Mouse (Mus musculus): ENCODE measurements around the gene Tut1.
A peak's percentile ranks its signal among the peaks of the same experiment; 100 is the strongest.

Tut1 gene

DNA sequence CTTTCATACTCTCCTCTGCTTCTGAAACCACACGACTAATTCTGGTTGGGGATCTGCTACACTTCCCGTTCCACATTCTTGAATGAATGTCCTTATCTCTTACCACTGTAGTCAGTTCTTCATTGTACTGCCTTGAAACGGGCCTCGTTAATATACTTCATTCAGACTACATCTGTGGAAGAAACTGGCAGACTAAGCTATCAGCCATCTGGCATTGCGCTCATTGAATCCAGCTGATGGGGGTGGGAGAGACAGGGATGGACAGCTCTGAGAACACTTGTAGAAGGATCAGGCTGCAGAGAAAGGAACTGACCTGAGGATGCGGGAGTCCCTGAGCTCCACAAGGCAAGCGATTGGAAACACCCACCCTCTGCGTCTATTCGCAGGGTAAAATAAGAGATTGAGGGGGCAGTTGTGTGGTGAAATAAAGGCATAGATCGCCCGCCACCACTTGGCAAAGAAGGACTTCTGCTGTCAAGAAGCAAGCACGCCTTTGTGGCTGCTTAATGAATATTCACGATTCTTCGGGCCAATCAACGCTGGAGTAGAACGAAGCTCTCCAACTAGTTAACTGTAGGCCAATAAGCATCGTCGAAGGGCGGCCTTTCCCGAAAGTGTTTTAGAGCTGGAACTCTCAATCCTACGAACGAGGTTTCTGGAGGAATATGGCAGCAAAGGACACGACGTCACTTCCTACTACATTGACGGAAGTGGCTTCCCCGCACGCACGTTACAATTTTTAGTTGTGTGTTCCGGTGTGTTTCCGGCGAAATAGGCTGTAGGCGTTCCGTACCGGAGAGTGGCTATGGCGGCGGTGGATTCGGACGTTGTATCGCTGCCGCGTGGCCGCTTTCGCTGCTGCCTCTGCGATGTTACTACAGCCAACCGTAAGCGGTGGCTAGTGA, at the start of gene Tut1:
TSS of gene Tut1 (plus strand) at position 713 of the 905 bp plus-strand sequence.
- peak; percentile 97 for DNase-seq

DNA sequence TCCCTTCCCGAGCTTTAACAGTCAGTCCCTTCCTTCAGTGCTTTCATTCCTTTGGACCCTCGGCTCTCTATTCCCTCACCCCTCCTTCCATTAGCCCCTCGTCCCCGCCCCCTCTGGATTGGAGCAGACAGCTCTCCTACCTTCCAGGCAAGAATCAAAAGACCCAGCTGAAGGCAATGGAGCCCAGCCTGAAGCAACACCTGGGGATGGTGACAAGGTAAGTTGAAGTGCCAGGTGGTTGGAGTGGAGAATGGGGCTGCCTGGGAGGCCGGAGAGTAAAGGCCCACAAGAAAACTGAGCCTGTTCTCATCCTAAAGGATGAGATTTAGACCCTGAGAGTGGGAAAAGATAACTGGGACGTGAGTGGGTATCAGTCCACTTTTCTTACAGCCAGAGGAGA, 45.1 kb upstream of the Tut1 start:
- no peak for DNase-seq

- DNase-seq = no peak
Measured at GRCm38 (mm10) chr19:8911810-8912209, 41.8 kb upstream of the Tut1 start.

DNA sequence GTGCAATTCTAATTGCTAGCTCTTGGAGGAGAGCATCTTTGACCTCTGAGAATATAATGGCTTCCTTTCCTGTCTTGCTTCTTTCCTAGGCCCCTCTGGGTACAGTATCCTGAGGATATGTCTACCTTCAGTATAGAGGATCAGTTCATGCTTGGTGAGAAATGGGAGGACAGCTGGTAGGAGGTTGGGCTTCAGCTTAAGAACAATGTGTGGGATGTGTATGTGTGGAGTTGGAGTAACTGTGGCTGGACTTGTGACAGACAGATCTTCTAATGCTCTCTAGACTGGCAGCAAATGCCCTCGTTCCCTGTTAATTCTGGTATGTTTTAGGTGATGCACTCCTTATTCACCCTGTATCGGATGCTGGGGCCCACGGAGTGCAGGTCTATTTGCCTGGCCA, 39.4 kb upstream of the Tut1 start:
- no peak for DNase-seq

DNA sequence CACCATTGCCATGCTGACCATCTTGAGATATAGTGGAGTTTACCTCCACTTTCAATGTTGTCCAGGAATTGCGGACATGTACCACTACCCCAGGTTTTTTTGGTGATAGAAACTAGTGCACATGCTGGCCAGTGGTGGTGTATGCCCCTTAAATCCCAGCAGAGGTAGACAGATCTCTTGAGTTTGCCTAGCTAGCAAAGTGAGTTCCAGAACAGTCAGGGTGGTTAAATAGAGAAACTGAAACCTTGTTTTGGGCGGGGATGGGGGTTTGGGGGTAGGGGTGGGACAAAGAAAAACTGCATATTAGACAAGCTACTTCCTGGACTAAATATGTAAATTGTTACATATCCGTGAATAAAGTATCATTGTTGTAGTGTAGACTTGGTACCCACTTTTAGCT, 34.6 kb upstream of the Tut1 start:
- no peak for DNase-seq

- DNase-seq = no peak
Measured at GRCm38 (mm10) chr19:8919684-8920072, 34.0 kb upstream of the Tut1 start.

- DNase-seq = peak; percentile 98
Measured at GRCm38 (mm10) chr19:8920073-8920736, 33.4 kb upstream of the Tut1 start, which contains the start of gene B3gat3. Gene B3gat3, plus strand, starts transcription at chr19:8920374.

DNA sequence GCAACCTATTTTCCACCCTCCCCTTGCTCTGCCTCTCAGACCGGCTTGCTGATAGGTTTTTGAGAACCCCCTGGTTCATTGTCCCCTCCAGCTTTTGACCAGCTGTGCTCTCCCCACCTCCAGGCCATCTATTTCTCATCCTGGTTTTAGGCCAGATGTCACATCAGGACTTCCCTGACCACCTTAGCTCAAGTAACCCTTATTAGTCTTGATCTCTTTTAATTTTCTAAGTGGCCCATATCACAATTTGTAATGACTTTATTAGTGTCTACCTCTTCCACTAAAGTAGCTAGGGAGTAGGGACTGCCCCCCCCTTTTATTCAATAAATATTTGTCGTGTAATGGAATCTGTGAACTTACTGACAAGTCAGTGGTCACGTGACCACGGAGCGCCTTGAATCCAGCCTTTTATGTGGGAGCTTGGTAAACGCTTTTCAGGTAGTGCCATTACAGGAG, 32.8 kb upstream of the Tut1 start:
- DNase-seq = peak; percentile 70

GRCm38 (mm10) chr19:8921741-8922140, 31.9 kb upstream of the Tut1 start:
- DNase-seq = no peak

GRCm38 (mm10) chr19:8926766-8927165, 26.9 kb upstream of the Tut1 start:
- DNase-seq = no peak

- no peak for DNase-seq
Measured at GRCm38 (mm10) chr19:8927891-8928525, 25.6 kb upstream of the Tut1 start.

GRCm38 (mm10) chr19:8928689-8929223, 24.9 kb upstream of the Tut1 start:
- no peak for DNase-seq

DNA sequence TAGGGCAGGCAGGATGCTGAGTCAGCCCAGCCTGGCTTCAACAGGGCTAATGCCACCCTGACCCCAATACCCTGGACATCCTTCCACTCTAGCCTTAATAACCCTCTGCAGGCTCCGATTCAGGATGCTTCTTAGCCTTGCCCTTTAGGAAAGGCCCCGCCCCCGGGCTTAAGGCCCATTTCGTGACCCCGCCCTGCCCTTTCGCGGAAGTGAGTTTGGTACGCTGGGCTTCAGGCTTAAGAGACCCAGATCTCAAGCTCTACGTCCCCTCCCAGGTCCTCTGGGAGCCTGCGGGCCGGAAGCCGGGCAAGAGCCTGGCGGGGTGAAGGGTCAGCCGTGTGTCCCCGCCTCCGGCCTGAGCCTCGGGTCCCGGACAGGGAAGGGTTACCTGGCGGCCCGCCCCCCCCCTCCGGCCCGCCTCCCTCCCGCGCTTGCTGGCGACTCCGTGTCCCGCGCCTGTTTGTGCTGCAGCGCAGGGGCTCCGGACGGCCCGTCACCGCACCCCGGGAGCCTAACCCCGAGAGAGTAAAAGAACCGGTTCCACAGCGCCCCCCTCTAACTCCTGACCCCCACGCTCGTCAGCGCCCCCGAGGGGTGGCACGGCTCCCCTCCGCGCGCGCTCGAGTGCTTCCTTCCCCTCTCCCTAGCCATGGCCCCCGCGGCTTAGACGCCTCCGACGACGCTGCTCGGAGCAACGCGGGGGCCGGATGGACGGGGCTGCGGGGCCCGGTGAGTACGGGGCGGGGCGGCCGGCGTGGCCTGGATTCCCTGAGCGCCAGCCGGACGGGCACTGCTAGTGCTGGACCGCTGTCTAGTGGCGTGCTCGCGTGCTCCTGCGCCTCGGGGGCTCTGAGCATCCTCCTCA, 24.2 kb upstream of the Tut1 start, which contains the start of the genes Rom1 and Eml3:
TSS of gene Rom1 (minus strand) at position 133 of the 865 bp plus-strand sequence.
TSS of gene Eml3 (plus strand) at position 329 of the 865 bp plus-strand sequence.
- peak; percentile 96 for DNase-seq

GRCm38 (mm10) chr19:8930117-8930516, 23.5 kb upstream of the Tut1 start:
- DNase-seq = no peak

DNA sequence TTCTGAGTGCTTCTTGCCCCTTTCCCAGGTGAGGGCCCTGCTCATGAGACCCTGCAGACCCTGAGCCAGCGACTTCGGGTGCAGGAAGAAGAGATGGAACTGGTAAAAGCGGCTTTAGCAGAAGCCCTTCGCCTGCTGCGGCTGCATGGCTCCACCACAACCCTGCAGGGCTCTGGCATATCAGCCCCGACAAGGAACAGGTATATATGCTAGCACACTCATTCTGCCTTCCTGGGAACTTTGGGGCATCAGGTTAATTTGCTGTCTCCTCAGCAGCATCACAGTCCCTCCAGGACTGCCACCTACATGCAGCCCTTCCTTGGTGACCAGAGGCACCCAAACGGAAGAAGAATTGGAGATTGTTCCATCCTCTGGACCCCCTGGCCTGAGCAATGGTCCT, 22.9 kb upstream of the Tut1 start:
- DNase-seq = no peak

DNA sequence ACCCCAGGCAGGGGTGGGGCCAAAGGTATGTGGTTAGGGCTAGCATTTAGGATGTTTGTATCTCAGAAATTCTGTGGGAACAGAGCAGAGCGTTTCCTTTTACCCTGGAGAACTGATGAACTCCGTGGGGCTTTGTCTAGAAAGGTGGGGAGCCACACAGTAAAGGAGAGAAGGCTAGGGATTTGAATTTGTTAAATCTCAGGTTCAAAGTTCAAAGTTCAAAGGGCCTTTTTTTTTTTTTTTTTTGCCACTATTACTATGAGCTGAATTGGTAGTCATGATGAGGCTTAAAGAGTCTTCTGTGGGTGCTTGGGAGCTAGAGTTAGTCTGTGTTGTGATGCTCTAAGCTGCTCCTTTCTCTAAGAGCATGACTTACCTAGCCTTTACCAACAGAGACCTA, 16.9 kb upstream of the Tut1 start:
- DNase-seq = no peak

GRCm38 (mm10) chr19:8940526-8941133, 13.0 kb upstream of the Tut1 start:
- DNase-seq = no peak

GRCm38 (mm10) chr19:8941136-8941514, 12.5 kb upstream of the Tut1 start:
- no peak for DNase-seq

- DNase-seq = peak; percentile 96
Measured at GRCm38 (mm10) chr19:8941515-8942217, 12.0 kb upstream of the Tut1 start, which contains the start of gene Mta2. Gene Mta2, plus strand, starts transcription at chr19:8941875.

GRCm38 (mm10) chr19:8942276-8942964, 11.2 kb upstream of the Tut1 start:
- DNase-seq = peak; percentile 54
